Mouse (Mus musculus): ENCODE data around the gene Axin1.
"Not testable (repeated sequence)": the region's sequence is repeated elsewhere in the genome, so short reads cannot be mapped to it uniquely, and the experiment has no call there.

The Axin1 gene

DNA sequence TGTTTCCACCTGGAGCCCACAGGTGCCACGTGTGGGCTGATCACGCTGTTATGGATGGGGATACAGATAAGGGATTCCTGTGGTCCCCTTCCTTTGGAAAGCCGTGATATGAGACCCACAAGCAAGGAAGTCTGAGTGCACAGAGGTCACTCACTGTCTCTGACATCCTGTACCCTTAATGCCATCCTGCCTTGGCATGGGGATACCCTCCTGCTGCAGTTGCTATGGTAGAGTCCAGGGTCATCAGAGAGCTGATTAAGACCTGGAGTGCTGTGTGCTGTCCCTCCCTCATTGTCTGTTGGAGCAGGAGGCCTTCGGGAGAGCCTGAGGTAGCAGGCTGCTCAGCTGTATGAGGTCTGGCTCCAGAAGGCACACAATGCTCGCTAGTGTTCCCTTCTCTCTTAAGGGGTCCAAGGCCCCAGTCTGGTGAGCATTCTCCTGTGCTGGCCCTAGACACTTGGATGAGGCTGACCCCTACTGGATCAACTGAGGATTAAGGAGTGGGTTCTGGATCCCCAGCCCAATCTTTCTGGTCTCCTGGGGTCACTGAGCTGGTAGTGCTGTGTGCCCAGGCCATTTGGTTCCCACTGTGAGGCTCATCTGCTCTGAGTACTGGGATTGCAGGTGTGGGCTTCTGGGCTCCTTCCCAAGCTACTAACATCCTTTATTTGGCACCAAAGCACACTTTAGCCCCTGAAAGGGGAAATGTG, 15.9 kb upstream of the Axin1 start:
- DNase-seq: no peak

DNA sequence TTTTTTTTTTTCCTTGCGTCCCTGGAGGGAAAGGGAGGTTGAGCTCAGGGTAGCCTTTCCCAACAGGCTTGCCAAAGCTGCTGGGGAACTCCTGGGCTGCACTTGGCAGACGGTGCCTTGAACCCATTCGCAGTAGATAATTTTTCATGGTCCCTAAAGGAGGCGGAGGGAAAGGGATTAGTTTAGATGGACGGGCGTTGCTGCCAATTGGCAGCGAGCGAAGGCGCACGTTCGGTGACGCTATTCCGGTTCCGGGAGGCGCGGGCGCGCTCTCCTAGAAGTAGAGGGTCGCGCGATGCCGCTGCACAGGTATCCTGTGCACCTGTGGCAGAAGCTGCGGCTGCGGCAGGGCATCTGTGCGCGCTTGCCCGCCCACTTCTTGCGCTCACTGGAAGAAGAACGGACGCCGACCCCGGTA, 15.2 kb upstream of the Axin1 start, which contains the start of gene Mrpl28:
Gene Mrpl28 (plus strand): TSS at position 234 of the 418 bp plus-strand sequence.
- peak; percentile 99 for DNase-seq

- no peak for DNase-seq
Observed at GRCm38 (mm10) chr17:26124560-26124959, 13.9 kb upstream of the Axin1 start.

GRCm38 (mm10) chr17:26125226-26125625, 13.3 kb upstream of the Axin1 start:
- no peak for DNase-seq

- no peak for DNase-seq
Observed at GRCm38 (mm10) chr17:26131062-26131732, 7.3 kb upstream of the Axin1 start.

GRCm38 (mm10) chr17:26131856-26132853, 6.3 kb upstream of the Axin1 start:
- peak; percentile 57 for DNase-seq

GRCm38 (mm10) chr17:26137106-26137750, 1.3 kb upstream of the Axin1 start:
- DNase-seq: no peak

DNA sequence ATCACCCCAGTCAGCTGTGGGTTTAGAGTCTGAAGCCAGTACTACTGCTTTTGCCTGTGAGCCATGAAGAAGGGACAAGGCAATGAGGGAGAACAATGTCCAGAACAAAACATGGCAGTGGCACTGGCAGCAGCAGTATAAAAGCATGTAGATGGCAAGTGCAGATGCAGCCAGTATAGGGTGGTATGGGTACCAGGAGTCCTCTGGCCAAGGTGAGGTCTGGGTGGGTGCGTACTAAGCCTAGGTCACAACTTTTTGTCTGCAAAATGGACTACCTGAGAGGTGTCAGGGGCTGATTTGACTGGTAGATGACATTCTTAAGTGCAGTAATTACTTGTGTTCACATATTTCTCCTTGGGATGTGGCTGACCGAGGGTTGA, 747 bp upstream of the Axin1 start:
- DNase-seq: no peak

GRCm38 (mm10) chr17:26138901-26139381, 453 bp downstream of the Axin1 start:
- peak; percentile 72 for DNase-seq

- no peak for DNase-seq
Observed at GRCm38 (mm10) chr17:26142796-26143195, 4.3 kb downstream of the Axin1 start.

DNA sequence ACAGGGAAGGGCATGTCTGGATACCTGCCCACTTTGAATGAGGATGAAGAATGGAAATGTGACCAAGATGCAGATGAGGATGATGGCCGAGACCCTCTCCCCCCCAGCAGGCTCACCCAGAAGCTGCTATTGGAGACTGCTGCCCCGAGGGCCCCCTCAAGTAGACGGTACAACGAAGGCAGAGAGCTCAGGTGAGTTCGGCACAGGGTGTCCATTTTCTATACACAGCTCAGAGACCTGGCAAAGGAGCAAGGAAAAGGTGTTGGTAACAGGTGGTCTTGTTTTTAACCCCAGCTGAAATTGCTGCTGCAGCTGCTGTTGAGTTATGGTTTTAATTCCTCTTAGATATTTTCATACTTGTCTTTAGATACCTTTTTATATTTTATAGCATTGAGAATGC, 4.9 kb downstream of the Axin1 start:
- no peak for DNase-seq

GRCm38 (mm10) chr17:26149056-26149455, 10.6 kb downstream of the Axin1 start:
- DNase-seq: no peak

DNA sequence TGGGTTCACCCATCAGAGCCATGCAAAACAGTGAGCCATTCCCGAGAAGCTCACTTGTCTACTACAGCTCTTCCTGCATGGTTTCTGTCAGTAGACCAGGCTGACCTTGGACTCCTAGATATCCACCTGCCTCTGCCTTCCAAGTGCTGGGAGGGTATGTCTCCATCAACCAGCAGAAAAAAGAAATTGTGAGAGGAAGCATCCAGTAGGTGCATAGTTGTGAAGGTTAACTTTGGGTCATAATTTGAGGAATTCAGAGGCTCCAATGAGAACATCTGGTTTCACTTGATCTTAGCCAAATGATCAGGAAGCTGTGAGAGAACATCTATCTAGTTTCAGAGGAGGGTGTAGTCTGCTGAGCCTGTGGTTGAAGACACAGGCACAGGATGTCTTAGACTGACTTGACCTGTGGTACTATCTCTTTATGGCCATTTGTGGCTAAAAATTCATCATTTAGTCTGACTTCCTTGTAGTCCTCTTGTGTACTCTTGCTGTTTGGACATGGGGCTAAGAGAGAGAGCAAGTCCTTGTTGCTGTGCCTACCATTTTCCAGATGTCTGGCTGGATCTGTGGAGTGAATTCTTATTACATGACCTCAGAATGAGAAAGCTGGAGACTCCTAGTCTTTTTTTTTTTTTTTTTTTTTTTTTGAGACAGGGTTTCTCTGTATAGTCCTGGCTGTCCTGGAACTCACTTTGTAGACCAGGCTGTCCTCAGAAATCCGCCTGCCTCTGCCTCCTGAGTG, 13.6 kb downstream of the Axin1 start:
- no peak for DNase-seq

- DNase-seq: no peak
Observed at GRCm38 (mm10) chr17:26162736-26163135, 24.2 kb downstream of the Axin1 start.

- no peak for DNase-seq
Observed at GRCm38 (mm10) chr17:26168039-26168438, 29.6 kb downstream of the Axin1 start.

GRCm38 (mm10) chr17:26175248-26175647, 36.8 kb downstream of the Axin1 start:
- DNase-seq: not testable (repeated sequence)

- no peak for DNase-seq
Observed at GRCm38 (mm10) chr17:26178611-26179010, 40.1 kb downstream of the Axin1 start.

DNA sequence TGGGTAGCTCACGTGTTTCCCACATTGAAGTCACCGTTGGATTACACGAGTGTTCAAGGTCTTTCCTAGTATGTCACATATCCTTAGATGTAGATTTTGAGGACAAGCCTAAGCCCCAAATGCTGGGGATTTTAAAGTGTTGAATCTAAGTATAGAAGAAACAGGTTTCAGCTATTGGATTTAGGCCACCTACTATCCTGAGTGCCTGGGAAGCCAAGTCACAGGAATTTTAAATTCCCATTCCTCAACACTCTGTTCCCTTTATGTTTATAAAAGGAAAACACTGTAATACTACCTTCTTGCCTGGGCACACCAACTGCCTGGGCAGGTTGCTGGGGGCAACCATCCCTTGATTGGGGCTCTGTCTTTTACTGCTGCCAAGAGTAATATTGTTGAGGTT, 42.7 kb downstream of the Axin1 start:
- no peak for DNase-seq

GRCm38 (mm10) chr17:26187592-26187991, 49.1 kb downstream of the Axin1 start:
- DNase-seq: no peak

GRCm38 (mm10) chr17:26188091-26188805, 49.8 kb downstream of the Axin1 start:
- no peak for DNase-seq

DNA sequence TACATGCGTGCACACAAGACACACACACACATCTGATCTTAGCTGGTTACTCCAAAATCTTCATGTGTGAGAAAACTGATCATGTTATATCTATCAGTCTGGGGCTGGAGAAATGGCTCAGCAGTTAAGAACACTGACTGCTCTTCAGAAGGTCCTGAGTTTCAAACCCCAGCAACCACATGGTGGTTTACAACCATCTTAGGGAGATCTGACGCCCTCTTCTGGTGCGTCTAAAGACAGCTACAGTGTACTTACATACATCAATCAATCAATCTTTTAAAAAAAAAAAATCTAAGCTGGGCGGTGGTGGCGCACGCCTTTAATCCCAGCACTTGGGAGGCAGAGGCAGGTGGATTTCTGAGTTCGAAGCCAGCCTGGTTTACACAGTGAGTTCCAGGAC, 53.0 kb downstream of the Axin1 start:
- not testable (repeated sequence) for DNase-seq

All from retina, postnatal 1 day (tissue).